Mouse (Mus musculus) intestine, embryonic 14.5 days (tissue): ENCODE results near the gene Ivns1abp. TPM values are rescaled to one million over a fixed set of nuclear protein-coding genes. Genes with fewer than 3 reads are reported as not detected.

Source experiments
- ATAC-seq: fragments of 200-750 bp; cut with Nextera tagmentation; replicated peaks from 2 replicates; pipeline ENCODE4 v1.8.0; 2017; ENCODE audit warnings: low read depth, moderate number of reproducible peaks, moderate TSS enrichment, moderate library complexity; ENCODE audit not compliant: low FRiP score, low TSS enrichment
- DNase-seq: peaks from one replicate; pipeline ENCODE4 v3.0.0-alpha.2; 2018; ENCODE audit warnings: low spot score
- H3K27ac ChIP-seq: fragments of 300-500 bp; sonication (generic); 2 replicates; pipeline ENCODE4 v1.5.1; 2014; ENCODE audit warnings: low read depth, mild to moderate bottlenecking, control low read depth
- H3K27me3 ChIP-seq: fragments of 300-500 bp; sonication (generic); replicated peaks from 2 replicates; pipeline ENCODE4 v1.6.1; 2014; ENCODE audit warnings: low read length, control low read depth; ENCODE audit not compliant: control insufficient read depth, insufficient read depth
- H3K36me3 ChIP-seq: fragments of 300-500 bp; sonication (generic); 2 replicates; pipeline ENCODE4 v1.6.1; 2014; ENCODE audit warnings: low read length, control low read depth; ENCODE audit not compliant: control insufficient read depth, insufficient read depth
- H3K4me1 ChIP-seq: fragments of 300-500 bp; sonication (generic); replicated peaks from 2 replicates; pipeline ENCODE4 v1.6.1; 2014; ENCODE audit warnings: low read length, control low read depth, mixed read lengths; ENCODE audit not compliant: control insufficient read depth, insufficient read depth
- H3K4me2 ChIP-seq: fragments of 300-500 bp; sonication (generic); 2 replicates; pipeline ENCODE4 v1.6.1; 2014; ENCODE audit warnings: low read length
- H3K4me3 ChIP-seq: fragments of 300-500 bp; sonication (generic); 2 replicates; pipeline ENCODE4 v1.5.1; 2014; ENCODE audit warnings: low read depth, low read length, control low read depth, mixed read lengths
- H3K9ac ChIP-seq: fragments of 300-500 bp; sonication (generic); 2 replicates; pipeline ENCODE4 v1.6.1; 2014; ENCODE audit warnings: mild to moderate bottlenecking, low read length
- H3K9me3 ChIP-seq: fragments of 300-500 bp; sonication (generic); 2 replicates; pipeline ENCODE4 v1.6.1; 2016; ENCODE audit warnings: low read length, control low read depth; ENCODE audit not compliant: control insufficient read depth
- WGBS: fragments of 180-500 bp; shearing (Covaris S2); extraction: QIAGEN DNeasy Blood & Tissue Kit; methylation state at CpG from one replicate; pipeline ENCODE4 v1.1.7; 2014; 5-methylcytosine and 5-hydroxymethylcytosine counted together
- polyA plus RNA-seq: library from polyadenylated mRNA; unstranded; fragments of >200 nt; fragmentation: Nextera tagmentation; extraction: Ambion mirVana; gene quantifications from 2 replicates; pipeline ENCODE4 v1.2.1, GENCODE M21; 2014

Ivns1abp gene
- polyA plus RNA-seq, 1 experiment from 2014 or later, result 298 TPM

DNA sequence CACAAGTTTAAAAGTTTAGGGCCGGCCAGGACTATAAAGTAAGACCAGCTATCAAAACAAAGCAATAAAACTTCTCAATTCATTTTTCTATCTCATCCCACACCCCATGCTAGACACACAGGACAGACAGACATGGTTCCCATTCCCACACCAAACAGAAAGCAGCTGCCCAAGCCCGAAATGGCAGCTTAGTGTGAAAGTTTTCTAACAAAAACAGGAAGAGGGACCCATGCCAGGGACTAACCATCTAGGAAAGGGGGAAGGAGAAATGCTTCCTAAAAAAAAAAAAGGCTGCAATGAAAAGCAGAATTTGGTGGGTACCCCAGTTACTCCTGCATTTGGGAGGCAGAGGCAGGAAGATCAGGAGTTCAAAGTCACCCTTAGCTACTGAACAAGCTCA, 37.2 kb upstream of the Ivns1abp start:
- Histone ChIP-seq H3K27ac (no peak overlapping the region), H3K9me3 (no peaks in the 10 kb centered on the region), H3K9ac (no peak overlapping the region), H3K4me1 (no peaks in the 10 kb centered on the region), H3K36me3 (no peaks in the 10 kb centered on the region), H3K4me3 (no peak overlapping the region), H3K4me2 (no peak overlapping the region), H3K27me3 (no peaks in the 10 kb centered on the region)
- WGBS, result 57% methylated on average over 2 of the region's 2 CpGs
- ATAC-seq, result no peak
- DNase-seq, result no peak

DNA sequence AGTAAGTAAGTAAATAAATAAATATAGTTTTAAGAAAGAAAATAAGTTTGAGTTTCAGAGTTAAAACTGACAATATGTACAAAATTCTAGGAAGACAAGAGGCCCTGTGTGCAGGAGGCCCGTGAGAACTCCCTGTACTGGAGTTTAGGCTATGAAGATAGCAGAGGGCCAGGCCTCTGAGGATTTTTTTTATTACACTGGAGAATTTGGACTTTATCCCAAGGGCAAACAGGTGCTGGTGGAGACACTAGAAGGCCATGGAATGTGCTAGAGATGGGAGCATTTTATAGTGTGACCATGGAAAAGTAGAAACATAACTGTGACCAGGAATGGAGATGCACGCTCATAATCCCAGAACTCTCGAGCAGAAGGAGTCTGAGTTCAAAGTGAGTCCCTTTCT, 36.5 kb upstream of the Ivns1abp start:
- Histone ChIP-seq H3K4me3 (no peak overlapping the region), H3K27ac (no peak overlapping the region), H3K9ac (no peak overlapping the region), H3K27me3 (no peaks in the 10 kb centered on the region), H3K4me1 (no peaks in the 10 kb centered on the region), H3K9me3 (no peaks in the 10 kb centered on the region), H3K36me3 (no peaks in the 10 kb centered on the region), H3K4me2 (no peak overlapping the region)
- ATAC-seq (no peak), DNase-seq (no peak)
- WGBS, result 75% methylated on average over 3 of the region's 3 CpGs

DNA sequence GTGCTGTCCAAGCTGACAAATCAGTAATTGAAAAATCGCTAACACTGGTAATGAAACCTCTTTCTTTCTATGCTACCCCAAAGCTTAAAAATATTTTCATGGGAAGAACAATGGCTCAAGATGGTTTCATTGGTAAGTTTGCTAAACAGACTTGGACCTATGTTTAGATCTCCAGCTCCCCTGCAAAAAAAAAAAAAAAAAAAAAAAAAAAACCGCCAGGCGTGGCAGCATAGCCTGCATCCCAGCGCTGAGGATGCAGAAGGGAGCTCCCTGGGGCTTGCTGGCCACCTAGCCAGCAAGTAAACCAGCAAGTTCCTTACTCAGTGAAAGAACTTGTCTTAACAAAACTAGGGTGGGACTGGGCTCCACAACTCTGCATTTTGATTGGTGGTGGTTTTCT, 35.8 kb upstream of the Ivns1abp start:
- Histone ChIP-seq H3K27me3 (no peaks in the 10 kb centered on the region), H3K4me3 (no peak overlapping the region), H3K9ac (no peak overlapping the region), H3K9me3 (no peaks in the 10 kb centered on the region), H3K4me2 (no peak overlapping the region), H3K4me1 (no peaks in the 10 kb centered on the region), H3K27ac (no peak overlapping the region), H3K36me3 (no peaks in the 10 kb centered on the region)
- WGBS, result 46% methylated on average over 4 of the region's 4 CpGs
- DNase-seq (no peak), ATAC-seq (no peak)

DNA sequence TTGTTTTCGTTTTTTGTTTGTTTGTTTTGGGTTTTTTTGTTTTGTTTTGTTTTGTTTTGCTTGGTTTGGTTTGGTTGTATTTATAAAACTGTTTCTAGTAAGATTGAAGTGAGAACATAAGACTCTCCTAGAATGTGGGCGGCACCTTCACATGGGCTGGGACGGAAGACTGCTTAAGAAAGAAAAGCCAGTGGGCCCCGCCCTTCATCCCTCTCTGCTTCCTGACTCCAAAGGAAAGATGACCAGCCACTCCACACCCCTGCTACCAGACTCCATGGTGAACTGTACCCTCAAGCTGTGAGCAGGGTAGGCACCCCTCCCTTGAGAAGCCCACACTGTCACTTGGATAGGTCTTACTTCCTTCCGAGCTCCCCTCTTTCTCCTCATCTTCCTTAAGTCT, 33.8 kb upstream of the Ivns1abp start:
- no peak overlapping the region for H3K27ac ChIP-seq
- H3K9ac ChIP-seq, result no peak overlapping the region
- DNase-seq (no peak), ATAC-seq (no peak)
- no peak overlapping the region for H3K4me3 ChIP-seq
- no peaks in the 10 kb centered on the region for H3K27me3 ChIP-seq
- no peaks in the 10 kb centered on the region for H3K9me3 ChIP-seq
- no peaks in the 10 kb centered on the region for H3K36me3 ChIP-seq
- 79% methylated on average over 5 of the region's 5 CpGs for WGBS
- H3K4me1 ChIP-seq, result no peaks in the 10 kb centered on the region
- H3K4me2 ChIP-seq, result no peak overlapping the region

DNA sequence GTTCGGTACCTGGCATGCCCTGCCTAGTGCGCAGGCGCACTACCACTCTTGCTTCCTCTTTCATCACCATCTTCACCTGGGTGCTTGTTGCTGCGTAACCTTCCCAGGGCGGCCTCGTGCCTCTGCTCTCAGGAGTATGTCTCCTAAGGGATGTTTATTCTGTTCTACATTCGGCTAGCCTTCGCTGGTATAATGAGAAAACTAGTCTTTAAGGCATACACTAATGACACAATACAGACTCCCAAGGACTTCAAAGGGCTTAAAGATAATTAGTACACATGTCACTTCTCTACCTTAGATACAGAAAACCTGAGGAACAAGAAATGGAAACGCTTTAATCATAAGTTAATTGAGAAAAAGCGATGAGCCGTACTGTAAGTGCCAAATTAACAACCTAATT, 32.9 kb upstream of the Ivns1abp start:
- H3K4me3 ChIP-seq, result no peak overlapping the region
- no peak overlapping the region for H3K27ac ChIP-seq
- no peaks in the 10 kb centered on the region for H3K36me3 ChIP-seq
- WGBS, result 87% methylated on average over 11 of the region's 11 CpGs
- H3K9ac ChIP-seq, result no peak overlapping the region
- H3K4me1 ChIP-seq, result no peaks in the 10 kb centered on the region
- no peak overlapping the region for H3K4me2 ChIP-seq
- DNase-seq (no peak), ATAC-seq (no peak)
- no peaks in the 10 kb centered on the region for H3K9me3 ChIP-seq
- no peaks in the 10 kb centered on the region for H3K27me3 ChIP-seq

DNA sequence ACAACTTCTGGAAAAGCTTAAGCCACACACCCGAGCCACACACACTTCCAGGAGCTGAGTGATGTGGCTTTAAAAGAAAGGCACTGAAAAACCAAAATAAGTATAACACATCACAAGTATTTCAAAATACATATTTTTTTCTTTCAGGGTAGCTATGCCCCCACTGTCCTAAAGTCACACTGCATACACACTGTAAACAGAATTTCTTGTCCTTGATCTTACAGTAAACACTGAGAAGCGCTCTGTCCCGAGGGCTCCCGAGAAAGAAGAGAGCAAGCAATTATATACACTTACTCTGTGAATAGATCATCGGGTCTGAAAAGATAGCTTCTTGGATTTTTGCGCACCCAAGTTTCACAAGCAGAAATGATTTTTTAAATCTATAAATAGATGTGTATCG, 25.0 kb upstream of the Ivns1abp start:
- Histone ChIP-seq H3K36me3 (no peaks in the 10 kb centered on the region), H3K9ac (no peak overlapping the region), H3K9me3 (no peaks in the 10 kb centered on the region), H3K4me2 (no peak overlapping the region), H3K4me1 (no peaks in the 10 kb centered on the region), H3K27ac (no peak overlapping the region), H3K4me3 (no peak overlapping the region), H3K27me3 (no peaks in the 10 kb centered on the region)
- no peak for ATAC-seq
- WGBS, result 59% methylated on average over 7 of the region's 7 CpGs
- DNase-seq, result no peak

DNA sequence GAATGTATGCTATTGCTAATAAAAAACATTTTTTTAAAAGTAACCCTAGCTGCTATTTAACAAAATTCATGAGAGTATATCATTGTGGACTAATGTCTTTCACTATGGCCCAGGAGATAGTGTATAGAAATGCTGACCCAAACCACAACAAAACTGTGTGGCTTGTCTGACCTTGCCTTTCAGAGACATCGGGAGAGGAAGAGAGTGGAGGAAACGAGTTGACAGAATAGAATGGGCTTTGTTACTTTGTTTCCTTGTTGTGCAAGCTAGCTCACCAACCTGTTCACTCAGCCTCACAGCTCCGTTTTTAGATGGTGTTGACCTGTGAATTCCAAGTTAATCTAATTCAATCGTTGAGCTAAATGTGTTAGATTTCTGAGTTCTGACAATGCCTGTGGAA, 23.9 kb upstream of the Ivns1abp start:
- Histone ChIP-seq H3K4me2 (no peak overlapping the region), H3K4me3 (no peak overlapping the region), H3K4me1 (no peaks in the 10 kb centered on the region), H3K27ac (no peak overlapping the region), H3K36me3 (no peaks in the 10 kb centered on the region), H3K27me3 (no peaks in the 10 kb centered on the region), H3K9me3 (no peaks in the 10 kb centered on the region), H3K9ac (no peak overlapping the region)
- ATAC-seq (no peak), DNase-seq (no peak)
- WGBS, result 71% methylated on average over 4 of the region's 4 CpGs

DNA sequence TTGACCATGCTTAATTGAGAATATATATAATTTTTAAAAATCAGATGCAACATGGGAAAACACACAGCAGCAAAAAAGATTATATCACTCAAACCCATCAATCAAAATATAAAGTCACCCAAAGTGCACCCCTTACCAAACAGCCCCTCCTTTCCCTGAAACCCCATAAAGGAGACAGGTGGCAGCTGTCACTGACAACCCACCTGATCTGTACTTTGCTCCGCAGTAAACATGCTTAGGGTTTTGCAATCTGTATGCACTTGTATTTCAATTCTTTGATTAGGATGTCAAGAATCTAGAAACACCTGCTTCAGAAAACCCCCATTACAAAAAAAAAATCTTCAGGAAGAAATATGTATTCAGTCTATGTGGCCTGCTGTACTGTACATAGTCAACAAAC, 18.9 kb upstream of the Ivns1abp start:
- no peaks in the 10 kb centered on the region for H3K4me1 ChIP-seq
- no peak overlapping the region for H3K27ac ChIP-seq
- WGBS, result 62% methylated on average over 1 of the region's 1 CpGs
- no peak overlapping the region for H3K4me2 ChIP-seq
- no peaks in the 10 kb centered on the region for H3K27me3 ChIP-seq
- H3K9me3 ChIP-seq, result no peaks in the 10 kb centered on the region
- H3K4me3 ChIP-seq, result no peak overlapping the region
- ATAC-seq (no peak), DNase-seq (no peak)
- H3K36me3 ChIP-seq, result no peaks in the 10 kb centered on the region
- no peak overlapping the region for H3K9ac ChIP-seq

DNA sequence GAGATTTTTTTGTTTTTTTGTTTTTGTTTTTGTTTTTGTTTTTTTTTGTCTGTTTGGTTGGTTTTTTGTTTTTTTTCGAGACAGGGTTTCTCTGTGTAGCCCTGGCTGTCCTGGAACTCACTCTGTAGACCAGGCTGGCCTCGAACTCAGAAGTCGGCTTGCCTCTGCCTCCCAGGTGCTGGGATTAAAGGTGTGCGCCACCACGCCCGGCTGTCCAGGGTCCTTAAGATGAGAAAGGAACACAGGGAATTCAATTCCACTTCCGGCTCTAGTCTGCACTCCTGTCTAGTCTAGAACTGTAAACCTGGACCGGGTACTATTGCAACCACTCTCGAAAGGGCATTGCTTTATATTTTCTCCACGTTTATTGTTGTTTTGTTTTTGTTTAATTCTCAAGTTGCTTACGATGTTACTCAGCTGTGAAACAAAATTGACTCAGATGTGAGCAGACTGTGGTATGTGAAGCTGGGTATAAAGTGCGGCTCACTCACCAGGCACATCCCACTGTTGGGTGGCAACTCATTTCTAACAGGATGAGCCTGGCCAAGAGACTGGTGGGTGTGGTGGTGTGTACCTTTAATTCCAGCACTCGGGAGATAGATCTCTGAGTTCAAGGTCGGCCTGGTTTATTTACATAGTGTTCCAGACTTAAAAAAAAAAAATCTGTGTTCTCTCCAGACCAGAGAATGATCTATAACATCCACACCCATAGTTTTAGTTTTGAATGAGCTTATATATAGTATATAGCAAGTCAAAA, 15.8 kb upstream of the Ivns1abp start:
- Histone ChIP-seq H3K9me3 (no peaks in the 10 kb centered on the region), H3K27me3 (no peaks in the 10 kb centered on the region), H3K36me3 (no peaks in the 10 kb centered on the region), H3K4me2 (no peak overlapping the region), H3K9ac (no peak overlapping the region), H3K4me3 (no peak overlapping the region), H3K4me1 (no peaks in the 10 kb centered on the region), H3K27ac (no peak overlapping the region)
- ATAC-seq, result no peak
- no peak for DNase-seq
- WGBS, result 80% methylated on average over 14 of the region's 14 CpGs
